Mouse (Mus musculus): ENCODE results near the gene Rgcc. TPM values are rescaled to one million over a fixed set of nuclear protein-coding genes. Genes with fewer than 3 reads are reported as not detected.

Rgcc gene
- total RNA-seq, 1 experiment = 0.71 TPM

GRCm38 (mm10) chr14:79321152-79321551, 19.7 kb upstream of the Rgcc start:
- Histone ChIP-seq H3K4me3 (ENCODE audit: insufficient read depth in 1 of 2, low read depth in 1 of 2, low read length in 2 of 2, poor library complexity in 1 of 2, severe bottlenecking in 1 of 2) (no peak overlapping the region), H3K27ac (ENCODE audit: insufficient read depth, low read depth, low read length, poor library complexity, severe bottlenecking) (no peak overlapping the region), H3K4me1 (ENCODE audit: control insufficient read depth in 2 of 2, insufficient read depth in 2 of 2, low read length in 2 of 2, poor library complexity in 1 of 2) (no peaks in the 10 kb centered on the region), H3K9me3 (ENCODE audit: control insufficient read depth, insufficient read depth, low read depth, low read length) (no peaks in the 10 kb centered on the region), H3K36me3 (ENCODE audit: control insufficient read depth, insufficient read depth, low read length, poor library complexity, severe bottlenecking) (no peaks in the 10 kb centered on the region), H3K9ac (ENCODE audit: insufficient read depth, low read depth, low read length, poor library complexity, severe bottlenecking) (no peak overlapping the region)
- TF ChIP-seq CHD2 (IDR thresholded peaks at IDR 0.05; ENCODE audit: low read depth, low read length) = no peak
- peak; percentile 62; the same call in 1 of the 2 replicates for TF ChIP-seq ZC3H11A (IDR thresholded peaks at IDR 0.05; ENCODE audit: borderline replicate concordance, low read depth, low read length)
- TF ChIP-seq MAFK (IDR thresholded peaks at IDR 0.05; ENCODE audit: insufficient read depth, low read depth, low read length) = no peak
- no peak for DNase-seq (ENCODE audit: low read depth, low spot score)
- in situ Hi-C loops (cut with MboI; ENCODE audit: low sequenced_read_pairs in 2 of 2, unreplicated experiment in 2 of 2) = loop anchor here (25.0 kb wide), 1 partner anchor 184 kb away; no protein-coding TSS in a partner anchor

DNA sequence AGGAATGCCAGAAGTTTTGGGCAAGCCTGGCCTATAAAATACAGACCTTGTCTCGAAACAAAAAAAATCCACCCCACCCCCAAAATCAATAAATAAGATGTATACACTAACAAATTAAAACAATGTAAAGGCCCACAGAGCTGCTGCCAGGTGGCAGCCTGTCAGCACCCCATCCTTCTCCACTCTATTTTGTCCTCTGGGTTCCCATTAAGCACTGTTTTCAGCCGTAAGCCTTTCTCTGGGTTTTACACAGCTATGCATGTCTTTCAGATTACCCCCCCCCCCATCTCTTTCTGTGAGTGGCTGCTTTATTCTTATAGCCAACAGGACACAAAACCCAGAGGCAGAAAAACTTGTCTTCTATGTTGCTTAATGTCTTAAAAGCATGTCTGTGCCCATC, 16.2 kb upstream of the Rgcc start:
- no peaks in the 10 kb centered on the region for H3K36me3 ChIP-seq (ENCODE audit: control insufficient read depth, insufficient read depth, low read length, poor library complexity, severe bottlenecking)
- no peak overlapping the region for H3K4me3 ChIP-seq (ENCODE audit: insufficient read depth in 1 of 2, low read depth in 1 of 2, low read length in 2 of 2, poor library complexity in 1 of 2, severe bottlenecking in 1 of 2)
- DNase-seq (ENCODE audit: low read depth, low spot score) = no peak
- in situ Hi-C loops (cut with MboI; ENCODE audit: low sequenced_read_pairs in 2 of 2, unreplicated experiment in 2 of 2) = loop anchor here (25.0 kb wide), 1 partner anchor 180 kb away; no protein-coding TSS in a partner anchor
- TF ChIP-seq HCFC1 (IDR thresholded peaks at IDR 0.05; ENCODE audit: borderline replicate concordance, insufficient read depth, low read length) = no peak
- no peak overlapping the region for H3K27ac ChIP-seq (ENCODE audit: insufficient read depth, low read depth, low read length, poor library complexity, severe bottlenecking)
- no peaks in the 10 kb centered on the region for H3K9me3 ChIP-seq (ENCODE audit: control insufficient read depth, insufficient read depth, low read depth, low read length)
- no peaks in the 10 kb centered on the region for H3K4me1 ChIP-seq (ENCODE audit: control insufficient read depth in 2 of 2, insufficient read depth in 2 of 2, low read length in 2 of 2, poor library complexity in 1 of 2)
- H3K9ac ChIP-seq (ENCODE audit: insufficient read depth, low read depth, low read length, poor library complexity, severe bottlenecking) = no peak overlapping the region

DNA sequence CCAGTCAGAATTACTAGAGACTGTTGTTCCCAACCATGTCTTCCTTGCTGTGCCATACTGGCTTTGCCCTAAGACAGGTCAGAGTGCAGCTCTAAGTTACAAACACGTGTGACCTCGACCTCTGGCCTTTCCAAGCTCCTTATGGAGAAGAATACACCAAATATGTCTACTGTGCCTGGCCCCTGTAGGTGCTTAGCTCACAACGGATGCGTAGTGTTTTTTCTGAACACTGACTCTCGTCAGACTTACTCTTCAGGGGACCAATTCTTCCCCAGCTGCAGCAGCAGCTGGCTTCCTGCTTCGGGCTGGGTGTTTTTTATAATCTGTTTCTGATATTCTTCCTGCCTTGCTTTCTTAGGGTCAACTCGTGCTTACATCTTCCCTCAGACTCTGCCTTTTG, 14.4 kb upstream of the Rgcc start:
- no peaks in the 10 kb centered on the region for H3K9me3 ChIP-seq (ENCODE audit: control insufficient read depth, insufficient read depth, low read depth, low read length)
- H3K36me3 ChIP-seq (ENCODE audit: control insufficient read depth, insufficient read depth, low read length, poor library complexity, severe bottlenecking) = no peaks in the 10 kb centered on the region
- H3K27ac ChIP-seq (ENCODE audit: insufficient read depth, low read depth, low read length, poor library complexity, severe bottlenecking) = no peak overlapping the region
- in situ Hi-C loops (cut with MboI; ENCODE audit: low sequenced_read_pairs in 2 of 2, unreplicated experiment in 2 of 2) = loop anchor here (25.0 kb wide), 1 partner anchor 179 kb away; no protein-coding TSS in a partner anchor
- H3K9ac ChIP-seq (ENCODE audit: insufficient read depth, low read depth, low read length, poor library complexity, severe bottlenecking) = no peak overlapping the region
- no peak overlapping the region for H3K4me3 ChIP-seq (ENCODE audit: insufficient read depth in 1 of 2, low read depth in 1 of 2, low read length in 2 of 2, poor library complexity in 1 of 2, severe bottlenecking in 1 of 2)
- TF ChIP-seq ZNF384 (IDR thresholded peaks at IDR 0.05; ENCODE audit: low read depth, low read length) (no peak), MAFK (IDR thresholded peaks at IDR 0.05; ENCODE audit: insufficient read depth, low read depth, low read length) (no peak), HCFC1 (IDR thresholded peaks at IDR 0.05; ENCODE audit: borderline replicate concordance, insufficient read depth, low read length) (no peak), CHD2 (IDR thresholded peaks at IDR 0.05; ENCODE audit: low read depth, low read length) (no peak), ZC3H11A (IDR thresholded peaks at IDR 0.05; ENCODE audit: borderline replicate concordance, low read depth, low read length) (no peak)
- H3K4me1 ChIP-seq (ENCODE audit: control insufficient read depth in 2 of 2, insufficient read depth in 2 of 2, low read length in 2 of 2, poor library complexity in 1 of 2) = no peaks in the 10 kb centered on the region
- no peak for DNase-seq (ENCODE audit: low read depth, low spot score)

GRCm38 (mm10) chr14:79314245-79315010, 13.0 kb upstream of the Rgcc start:
- Histone ChIP-seq H3K4me1 (ENCODE audit: control insufficient read depth in 2 of 2, insufficient read depth in 2 of 2, low read length in 2 of 2, poor library complexity in 1 of 2) (no peaks in the 10 kb centered on the region), H3K36me3 (ENCODE audit: control insufficient read depth, insufficient read depth, low read length, poor library complexity, severe bottlenecking) (no peaks in the 10 kb centered on the region), H3K9ac (ENCODE audit: insufficient read depth, low read depth, low read length, poor library complexity, severe bottlenecking) (no peak overlapping the region), H3K4me3 (ENCODE audit: insufficient read depth in 1 of 2, low read depth in 1 of 2, low read length in 2 of 2, poor library complexity in 1 of 2, severe bottlenecking in 1 of 2) (no peak overlapping the region), H3K9me3 (ENCODE audit: control insufficient read depth, insufficient read depth, low read depth, low read length) (no peaks in the 10 kb centered on the region), H3K27ac (ENCODE audit: insufficient read depth, low read depth, low read length, poor library complexity, severe bottlenecking) (no peak overlapping the region)
- DNase-seq (ENCODE audit: low read depth, low spot score) = no peak
- TF ChIP-seq HCFC1 (IDR thresholded peaks at IDR 0.05; ENCODE audit: borderline replicate concordance, insufficient read depth, low read length) (no peak), ZC3H11A (IDR thresholded peaks at IDR 0.05; ENCODE audit: borderline replicate concordance, low read depth, low read length) (no peak), ZNF384 (IDR thresholded peaks at IDR 0.05; ENCODE audit: low read depth, low read length) (no peak), MAFK (IDR thresholded peaks at IDR 0.05; ENCODE audit: insufficient read depth, low read depth, low read length) (no peak)
- in situ Hi-C loops (cut with MboI; ENCODE audit: low sequenced_read_pairs in 2 of 2, unreplicated experiment in 2 of 2) = loop anchor here (25.0 kb wide), 1 partner anchor 177 kb away; no protein-coding TSS in a partner anchor
